ENCODE assay signal across 8 mouse cellular contexts in genomic region chr5:105858754-105859694, GRCm38 (mm10). TPM values are rescaled to one million over a fixed set of nuclear protein-coding genes. Genes with fewer than 3 reads are reported as not detected.
DNase-seq lines count a peak whose midpoint lies in the region; ATAC-seq and TF ChIP-seq lines count a peak whose summit lies in the region.

No protein-coding gene starts in this region.

- H3K9me3 ChIP-seq in kidney, embryonic 15.5 days (replicated peaks): no peaks in the 10 kb centered on the region

- no peak overlapping the region for H3K4me3 ChIP-seq in gastrocnemius, adult 2 months
- no peak overlapping the region for H3K4me3 ChIP-seq in kidney, embryonic 15.5 days (replicated peaks)

- H3K9ac ChIP-seq in kidney, embryonic 15.5 days: no peak overlapping the region

- 45% methylated on average over 8 of the region's 8 CpGs for WGBS in kidney, embryonic 15.5 days

- H3K4me2 ChIP-seq in kidney, embryonic 15.5 days: no peak overlapping the region

- peak overlapping the region; percentile 38 for H3K27ac ChIP-seq in gastrocnemius, adult 2 months
- peak overlapping the region; percentile 59 for H3K27ac ChIP-seq in kidney, embryonic 15.5 days

- peaks cover 27% of the 10 kb centered on the region for H3K4me1 ChIP-seq in kidney, embryonic 15.5 days

- no peak for TF ChIP-seq CTCF in gastrocnemius, adult 2 months (IDR thresholded peaks at IDR 0.05)

- intact Hi-C loops in gastrocnemius, adult 2 months (cut with DNase I): no loop called here

- H3K27me3 ChIP-seq in kidney, embryonic 15.5 days: no peaks in the 10 kb centered on the region

- peak; percentile 33 for DNase-seq in gastrocnemius, adult 2 months
- no peak for DNase-seq in gastrocnemius, adult 8-10 months (ENCODE audit: low spot score in 2 of 2)
- DNase-seq in embryo, embryonic 11 days: peak; percentile 53
- peak; percentile 85 for DNase-seq in lung, postnatal 10 days
- no peak for DNase-seq in testis, postnatal 10 days (ENCODE audit: low spot score)
- no peak for DNase-seq in layer of hippocampus, postnatal 14 days (ENCODE audit: low spot score in 2 of 2)
- DNase-seq in left cerebral cortex, adult 9 months (ENCODE audit: low spot score in 2 of 2): no peak

- no peaks in the 10 kb centered on the region for H3K36me3 ChIP-seq in kidney, embryonic 15.5 days

- ATAC-seq in kidney, embryonic 15.5 days (replicated peaks; ENCODE audit: low FRiP score): peak; percentile 74

RNA-seq across cellular contexts. Expression of gene Zfp326, which starts 17.3 kb away (rescaled TPM):
- 10 to 100 TPM in 1 of 2 experiments, 1 to 10 TPM in 1; 9.8 to 10.6 TPM for total RNA-seq in gastrocnemius, adult 2 months (2021)
- total RNA-seq in gastrocnemius, adult 8-10 months (2022): 10 to 100 TPM in 1 of 4 experiments, 1 to 10 TPM in 3; 6.6 to 10.2 (median 8.8) TPM
- 47.0 and 50.8 TPM in 2 replicates for polyA plus RNA-seq in kidney, embryonic 15.5 days (2015; fragmentation: Nextera tagmentation; extraction: Ambion mirVana)
- total RNA-seq in layer of hippocampus, postnatal 14 days (2021): 10 to 100 TPM; 34.9 to 38.6 TPM

Comparison
In these comparisons a context has a peak if more than half of its experiments do, and no peak if none do; other contexts are left out.
1. DNase-seq: peak in gastrocnemius, adult 2 months (single experiment), embryo, embryonic 11 days (single experiment) and lung, postnatal 10 days (single experiment); none in gastrocnemius, adult 8-10 months (0 of 2), testis, postnatal 10 days (single experiment), layer of hippocampus, postnatal 14 days (0 of 2) and left cerebral cortex, adult 9 months (0 of 2).